ENCODE assay signal across 8 mouse cellular contexts in the genomic region with DNA sequence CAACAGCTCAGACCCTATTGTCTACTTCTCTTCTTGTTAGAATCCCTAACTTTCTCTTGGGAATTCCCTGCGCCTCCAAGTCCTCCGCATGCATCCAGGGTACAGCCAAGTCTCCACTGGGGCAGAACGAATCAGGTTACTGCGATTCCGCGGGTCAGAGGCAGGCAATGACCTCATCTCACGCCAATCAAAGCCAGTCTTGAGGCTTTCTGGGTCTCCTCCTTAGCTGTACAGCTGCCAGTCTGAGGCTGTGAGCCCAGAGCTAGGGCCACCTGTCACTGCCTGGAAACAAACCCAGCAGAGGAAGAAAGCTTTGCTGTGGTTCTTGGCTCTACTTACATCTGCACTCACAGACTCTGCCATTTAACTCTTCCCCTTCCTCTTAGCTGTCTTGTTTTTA. TPM values are rescaled to one million over a fixed set of nuclear protein-coding genes. Genes with fewer than 3 reads are reported as not detected.
A peak's percentile ranks its signal among the peaks of the same experiment; 100 is the strongest.
DNase-seq lines count a peak whose midpoint lies in the region; ATAC-seq lines count a peak whose summit lies in the region.

No protein-coding gene starts in this region.

- WGBS in limb, embryonic 13.5 days: 37% methylated on average over 7 of the region's 7 CpGs
- 48% methylated on average over 7 of the region's 7 CpGs for WGBS in liver, embryonic 12.5 days (ENCODE audit: insufficient replicate concordance)

- H3K27ac ChIP-seq in limb, embryonic 13.5 days: no peak overlapping the region
- H3K27ac ChIP-seq in liver, embryonic 12.5 days: no peak overlapping the region

- peak; percentile 66 for ATAC-seq in limb, embryonic 13.5 days (ENCODE audit: low FRiP score, low read depth)
- ATAC-seq in liver, embryonic 12.5 days: no peak

- no peaks in the 10 kb centered on the region for H3K4me1 ChIP-seq in limb, embryonic 13.5 days
- no peaks in the 10 kb centered on the region for H3K4me1 ChIP-seq in liver, embryonic 12.5 days

- peak; percentile 90 to 93 for DNase-seq in cerebellum, postnatal 10 days
- no peak for DNase-seq in cerebellum, adult 9-10 months
- peak; percentile 78 for DNase-seq in Muller cell, postnatal 12 days (ENCODE audit: inconsistent ontology term)
- DNase-seq in gastrocnemius, postnatal 25 days: peak; percentile 91
- DNase-seq in left cerebral cortex, postnatal 25 days (ENCODE audit: low spot score in 2 of 2): no peak
- no peak for DNase-seq in left cerebral cortex, adult 9 months (ENCODE audit: low spot score in 2 of 2)

- H3K4me3 ChIP-seq in limb, embryonic 13.5 days: no peak overlapping the region
- H3K4me3 ChIP-seq in liver, embryonic 12.5 days: no peak overlapping the region

- intact Hi-C loops in left cerebral cortex, postnatal 25 days (cut with DNase I): no loop called here

- no peak overlapping the region for H3K9ac ChIP-seq in limb, embryonic 13.5 days
- H3K9ac ChIP-seq in liver, embryonic 12.5 days: no peak overlapping the region

- peaks cover 11% of the 10 kb centered on the region for H3K27me3 ChIP-seq in limb, embryonic 13.5 days
- peaks cover 35% of the 10 kb centered on the region for H3K27me3 ChIP-seq in liver, embryonic 12.5 days (replicated peaks)

- peaks cover 22% of the 10 kb centered on the region for H3K36me3 ChIP-seq in limb, embryonic 13.5 days
- peaks cover 3% of the 10 kb centered on the region; the same call in 1 of the 2 replicates for H3K36me3 ChIP-seq in liver, embryonic 12.5 days

- H3K4me2 ChIP-seq in limb, embryonic 13.5 days (replicated peaks): no peak overlapping the region
- no peak overlapping the region for H3K4me2 ChIP-seq in liver, embryonic 12.5 days

- peaks cover 11% of the 10 kb centered on the region for H3K9me3 ChIP-seq in limb, embryonic 13.5 days
- peaks cover 14% of the 10 kb centered on the region; the same call in 1 of the 2 replicates for H3K9me3 ChIP-seq in liver, embryonic 12.5 days (replicated peaks)

RNA-seq across cellular contexts. Expression of a gene that starts 21.5 kb away (rescaled TPM):
- total RNA-seq in gastrocnemius, postnatal 25 days (2021): 10 to 100 TPM; 69.4 to 77.8 TPM
- polyA plus RNA-seq in limb, embryonic 13.5 days (2015; fragmentation: Nextera tagmentation; extraction: Ambion mirVana): 25.8 and 29.3 TPM in 2 replicates
- 5.7 TPM in 2 replicates for polyA plus RNA-seq in liver, embryonic 12.5 days (2016; fragmentation: Nextera tagmentation; extraction: Ambion mirVana)
- total RNA-seq in left cerebral cortex, postnatal 25 days (2021): 10 to 100 TPM; 46.7 to 50.4 TPM

RNA-seq across cellular contexts. Expression of a gene that starts 39.9 kb away (rescaled TPM):
- total RNA-seq in gastrocnemius, postnatal 25 days (2021): 1 to 10 TPM in 1 of 2 experiments, under 1 TPM in 1; 1.00 to 3.1 TPM
- polyA plus RNA-seq in limb, embryonic 13.5 days (2015; fragmentation: Nextera tagmentation; extraction: Ambion mirVana): 49.2 and 54.5 TPM in 2 replicates
- polyA plus RNA-seq in liver, embryonic 12.5 days (2016; fragmentation: Nextera tagmentation; extraction: Ambion mirVana): 32.1 and 36.1 TPM in 2 replicates
- 10 to 100 TPM; 21.7 to 31.2 TPM for total RNA-seq in left cerebral cortex, postnatal 25 days (2021)

RNA-seq across cellular contexts. Expression of a gene that starts 41.3 kb away (rescaled TPM):
- not detected for total RNA-seq in gastrocnemius, postnatal 25 days (2021)
- not detected in 2 replicates for polyA plus RNA-seq in limb, embryonic 13.5 days (2015; fragmentation: Nextera tagmentation; extraction: Ambion mirVana)
- polyA plus RNA-seq in liver, embryonic 12.5 days (2016; fragmentation: Nextera tagmentation; extraction: Ambion mirVana): not detected in 2 replicates
- total RNA-seq in left cerebral cortex, postnatal 25 days (2021): not detected

RNA-seq across cellular contexts. Expression of a gene that starts 57.7 kb away (rescaled TPM):
- 1 to 10 TPM; 3.6 to 5.4 TPM for total RNA-seq in gastrocnemius, postnatal 25 days (2021)
- 32.3 and 34.1 TPM in 2 replicates for polyA plus RNA-seq in limb, embryonic 13.5 days (2015; fragmentation: Nextera tagmentation; extraction: Ambion mirVana)
- polyA plus RNA-seq in liver, embryonic 12.5 days (2016; fragmentation: Nextera tagmentation; extraction: Ambion mirVana): 3.9 and 4.0 TPM in 2 replicates
- total RNA-seq in left cerebral cortex, postnatal 25 days (2021): 100 to 1,000 TPM; 119 to 130 TPM

Comparison
In these comparisons a context has a peak if more than half of its experiments do, and no peak if none do; other contexts are left out.
1. DNase-seq: peak in cerebellum, postnatal 10 days (2 of 2), Muller cell, postnatal 12 days (single experiment) and gastrocnemius, postnatal 25 days (single experiment); none in cerebellum, adult 9-10 months (single experiment), left cerebral cortex, postnatal 25 days (0 of 2) and left cerebral cortex, adult 9 months (0 of 2).
2. RNA of a gene that starts 39.9 kb away (total RNA-seq): 21.7 to 31.2 TPM in left cerebral cortex, postnatal 25 days; 1.00 to 3.1 TPM in gastrocnemius, postnatal 25 days; every median in the first group is over 4 times any median in the second.